Mouse (Mus musculus) limb, embryonic 14.5 days (tissue): Measurements from ENCODE around the gene Ddah1. TPM values are rescaled to one million over a fixed set of nuclear protein-coding genes. Genes with fewer than 3 reads are reported as not detected.
A peak's percentile ranks its signal among the peaks of the same experiment; 100 is the strongest.

Experiments
- ATAC-seq: fragments of 200-750 bp; cut with Nextera tagmentation; 2 replicates; pipeline ENCODE4 v1.8.0; 2017; ENCODE audit warnings: low read depth, moderate number of reproducible peaks, moderate TSS enrichment; ENCODE audit not compliant: low FRiP score
- DNase-seq: peaks from one replicate; pipeline ENCODE4 v3.0.0-alpha.2; 2015; ENCODE audit warnings: low spot score
- H3K27ac ChIP-seq: fragments of 300-500 bp; sonication (generic); replicated peaks from 2 replicates; pipeline ENCODE4 v1.5.1; 2014; ENCODE audit warnings: low read depth, mild to moderate bottlenecking, low read length, moderate library complexity, mixed read lengths
- H3K27me3 ChIP-seq: fragments of 300-500 bp; sonication (generic); 2 replicates; pipeline ENCODE4 v1.6.1; 2014; ENCODE audit warnings: low read length, mixed read lengths; ENCODE audit not compliant: control insufficient read depth, insufficient read depth
- H3K36me3 ChIP-seq: fragments of 300-500 bp; sonication (generic); 2 replicates; pipeline ENCODE4 v1.6.1; 2014; ENCODE audit warnings: mild to moderate bottlenecking, low read length, moderate library complexity, mixed read lengths; ENCODE audit not compliant: control insufficient read depth, insufficient read depth
- H3K4me1 ChIP-seq: fragments of 300-500 bp; sonication (generic); 2 replicates; pipeline ENCODE4 v1.6.1; 2014; ENCODE audit warnings: antibody characterized with exemption, low read length, mixed read lengths; ENCODE audit not compliant: control insufficient read depth, insufficient read depth
- H3K4me2 ChIP-seq: fragments of 300-500 bp; sonication (generic); replicated peaks from 2 replicates; pipeline ENCODE4 v1.6.1; 2014; ENCODE audit warnings: low read depth, mild to moderate bottlenecking, low read length, moderate library complexity; ENCODE audit not compliant: severe bottlenecking
- H3K4me3 ChIP-seq: fragments of 300-500 bp; sonication (generic); replicated peaks from 2 replicates; pipeline ENCODE4 v1.5.1; 2014; ENCODE audit warnings: low read length
- H3K9ac ChIP-seq: fragments of 300-500 bp; sonication (generic); 2 replicates; pipeline ENCODE4 v1.6.1; 2014; ENCODE audit warnings: mild to moderate bottlenecking, low read depth, low read length, moderate library complexity; ENCODE audit not compliant: severe bottlenecking
- H3K9me3 ChIP-seq: fragments of 300-500 bp; sonication (generic); 2 replicates; pipeline ENCODE4 v1.6.1; 2016; ENCODE audit warnings: low read length; ENCODE audit not compliant: control insufficient read depth
- POLR2A ChIP-seq: fragments of 200-500 bp; IDR thresholded peaks from 2 replicates; pipeline ENCODE4 v1.8.0; 2012; ENCODE audit warnings: inconsistent platforms, mild to moderate bottlenecking, moderate library complexity, borderline replicate concordance; ENCODE audit not compliant: insufficient read depth, insufficient read length; ENCODE audit errors: extremely low read depth
- WGBS: fragments of 180-500 bp; shearing (Covaris S2); extraction: QIAGEN DNeasy Blood & Tissue Kit; methylation state at CpG from one replicate; pipeline ENCODE4 v1.1.7; 2014; 5-methylcytosine and 5-hydroxymethylcytosine counted together
- polyA plus RNA-seq, 2 experiments: library from polyadenylated mRNA; depleted of rRNA in 1 of 2; stranded (reverse) in 1 of 2; unstranded in 1 of 2; fragments of >200 nt; fragmentation: Nextera tagmentation in 1 of 2; extraction: Ambion mirVana in 1 of 2; gene quantifications; 2 replicates each; pipeline versions ENCODE4 v1.2.1 to v1.2.3; 2012 to 2014

The Ddah1 gene
- polyA plus RNA-seq, 2 experiments = 32.2 to 48.2 TPM

- Histone ChIP-seq H3K27ac (no peak overlapping the region), H3K4me3 (no peak overlapping the region), H3K36me3 (no peaks in the 10 kb centered on the region), H3K9me3 (no peaks in the 10 kb centered on the region), H3K27me3 (no peaks in the 10 kb centered on the region), H3K4me2 (no peak overlapping the region), H3K4me1 (peaks cover 15% of the 10 kb centered on the region), H3K9ac (no peak overlapping the region)
- no peak for TF ChIP-seq POLR2A
- DNase-seq (no peak), ATAC-seq (no peak)
- WGBS = 57% methylated on average over 2 of the region's 2 CpGs
Observed at GRCm38 (mm10) chr3:145883233-145883632, 124.8 kb downstream of the Ddah1 start.

DNA sequence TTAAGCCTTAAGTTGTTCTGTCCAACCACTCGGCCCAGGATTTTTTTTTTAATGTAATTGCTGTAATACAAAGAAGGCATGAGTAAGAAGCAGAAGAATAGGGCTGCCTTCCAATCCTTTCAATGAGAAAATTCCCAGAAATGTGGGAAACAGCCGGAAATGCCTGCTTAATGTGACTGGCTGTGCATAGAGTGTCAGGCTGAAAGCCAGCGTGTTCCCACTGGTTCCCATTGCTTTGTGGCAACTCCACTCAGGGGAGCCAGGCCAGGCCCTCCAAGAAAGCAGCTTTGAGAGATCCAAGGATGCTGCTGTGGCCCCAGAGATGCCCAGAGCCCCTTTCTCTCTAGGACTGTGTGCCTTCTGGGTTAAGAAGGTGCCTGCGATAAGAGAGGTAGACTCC is 126.9 kb downstream of the Ddah1 start:
- H3K27ac ChIP-seq = no peak overlapping the region
- peaks cover 15% of the 10 kb centered on the region for H3K4me1 ChIP-seq
- DNase-seq (no peak), ATAC-seq (no peak)
- H3K27me3 ChIP-seq = no peaks in the 10 kb centered on the region
- no peak overlapping the region for H3K4me2 ChIP-seq
- H3K4me3 ChIP-seq = no peak overlapping the region
- H3K9ac ChIP-seq = no peak overlapping the region
- H3K36me3 ChIP-seq = no peaks in the 10 kb centered on the region
- TF ChIP-seq POLR2A = no peak
- no peaks in the 10 kb centered on the region for H3K9me3 ChIP-seq
- WGBS = 60% methylated on average over 4 of the region's 4 CpGs

- 45% methylated on average over 5 of the region's 5 CpGs for WGBS
- peaks cover 15% of the 10 kb centered on the region for H3K4me1 ChIP-seq
- H3K4me3 ChIP-seq = no peak overlapping the region
- H3K27ac ChIP-seq = no peak overlapping the region
- no peak for TF ChIP-seq POLR2A
- ATAC-seq (no peak), DNase-seq (peak; percentile 75)
- no peak overlapping the region for H3K4me2 ChIP-seq
- H3K36me3 ChIP-seq = no peaks in the 10 kb centered on the region
- H3K9me3 ChIP-seq = no peaks in the 10 kb centered on the region
- H3K27me3 ChIP-seq = no peaks in the 10 kb centered on the region
- H3K9ac ChIP-seq = no peak overlapping the region
Observed at GRCm38 (mm10) chr3:145885851-145886464, 127.5 kb downstream of the Ddah1 start.

DNA sequence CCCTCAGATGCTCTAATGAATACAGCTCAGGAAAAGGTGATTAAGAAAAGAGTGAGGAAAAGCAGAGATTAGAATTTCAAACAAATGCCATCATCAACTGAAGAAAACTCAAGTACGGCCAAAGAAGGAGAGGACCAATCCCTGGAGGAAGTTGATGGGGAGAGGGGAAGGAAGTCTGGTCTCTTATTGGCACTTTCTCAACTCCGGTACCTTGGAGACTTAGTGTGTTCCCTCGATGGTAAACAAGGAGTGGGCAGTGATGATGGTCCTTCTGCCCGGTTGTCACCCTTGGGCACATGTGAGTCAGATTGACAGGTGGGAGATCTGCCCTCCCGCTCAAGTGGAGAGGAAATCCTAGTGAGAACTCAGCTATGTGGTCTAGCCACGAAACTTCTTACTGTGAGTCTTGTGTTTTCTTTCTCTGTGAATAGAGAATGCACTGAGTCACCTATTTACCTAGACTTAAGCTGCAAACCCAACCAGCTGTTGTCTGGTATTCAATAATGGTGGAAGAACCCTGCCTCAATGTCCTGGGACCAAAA is 129.0 kb downstream of the Ddah1 start:
- peaks cover 8% of the 10 kb centered on the region for H3K4me1 ChIP-seq
- H3K27me3 ChIP-seq = no peaks in the 10 kb centered on the region
- ATAC-seq = no peak
- H3K27ac ChIP-seq = no peak overlapping the region
- H3K4me3 ChIP-seq = no peak overlapping the region
- no peak for TF ChIP-seq POLR2A
- H3K4me2 ChIP-seq = no peak overlapping the region
- no peaks in the 10 kb centered on the region for H3K36me3 ChIP-seq
- H3K9me3 ChIP-seq = no peaks in the 10 kb centered on the region
- no peak for DNase-seq
- no peak overlapping the region for H3K9ac ChIP-seq
- 74% methylated on average over 6 of the region's 6 CpGs for WGBS

GRCm38 (mm10) chr3:145890346-145891132 is 132.1 kb downstream of the Ddah1 start:
- Histone ChIP-seq H3K9ac (no peak overlapping the region), H3K4me3 (no peak overlapping the region), H3K27ac (no peak overlapping the region), H3K4me1 (peaks cover 5% of the 10 kb centered on the region), H3K36me3 (0 out of 2 replicates have a peak, but pooled peaks cover 4% of the 10 kb centered on the region), H3K9me3 (no peaks in the 10 kb centered on the region), H3K27me3 (no peaks in the 10 kb centered on the region), H3K4me2 (no peak overlapping the region)
- DNase-seq (no peak), ATAC-seq (no peak)
- WGBS = 57% methylated on average over 18 of the region's 18 CpGs
- TF ChIP-seq POLR2A = no peak
